Mouse (Mus musculus) bone marrow, adult 2 months (tissue): ENCODE measurements around the gene Kif14.
A peak's percentile ranks its signal among the peaks of the same experiment; 100 is the strongest.

Experiments used
- CTCF ChIP-seq: fragments of 200-500 bp; IDR thresholded peaks from 2 replicates; pipeline ENCODE4 v1.5.1; 2011; ENCODE audit warnings: low read length, control low read depth; ENCODE audit not compliant: control insufficient read depth, insufficient read depth
- POLR2A ChIP-seq: fragments of 200-500 bp; IDR thresholded peaks from 2 replicates; pipeline ENCODE4 v1.6.1; 2011; ENCODE audit warnings: low read depth, mild to moderate bottlenecking, control low read depth, low read length, borderline replicate concordance; ENCODE audit not compliant: control insufficient read depth

DNA sequence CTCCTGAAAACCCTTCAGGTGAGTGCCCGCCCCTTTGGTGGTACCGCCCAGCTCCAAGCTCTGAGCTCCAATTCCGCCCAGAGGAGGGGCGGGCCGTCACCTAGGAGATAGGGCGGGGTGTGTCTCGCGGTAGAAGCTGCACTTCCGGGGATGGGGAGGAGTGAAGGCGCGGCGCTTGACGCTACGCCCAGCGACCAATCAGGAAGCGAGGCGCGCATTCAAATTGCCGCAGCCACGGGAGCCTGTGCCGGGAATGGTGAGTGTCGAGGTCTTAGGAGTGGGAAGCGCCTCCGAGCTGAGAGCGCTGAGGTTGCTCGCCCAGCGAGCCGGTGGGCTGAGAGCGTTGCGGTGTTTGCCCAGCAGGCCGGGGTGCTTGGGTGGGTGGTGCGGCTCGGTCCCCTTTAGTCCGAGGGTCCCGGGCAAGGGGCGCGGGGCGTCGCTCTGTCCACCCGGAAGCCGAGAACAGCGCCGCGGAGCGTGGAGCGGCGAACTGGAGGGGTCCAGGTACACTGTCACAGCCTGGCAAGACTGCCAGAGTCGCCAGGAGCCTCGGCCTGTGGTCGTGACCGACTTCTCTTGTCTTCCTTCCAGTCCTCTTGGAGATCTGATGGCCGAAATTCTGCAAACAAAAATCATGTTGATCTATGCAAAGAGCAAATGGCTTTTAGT lies at the start of gene Kif14:
- no peak for TF ChIP-seq CTCF
- peak; percentile 84; the same call in 1 of the 2 replicates for TF ChIP-seq POLR2A
